Mouse (Mus musculus) left cerebral cortex, postnatal 10 days (tissue): ENCODE results near the gene Kank2. TPM values are rescaled to one million over a fixed set of nuclear protein-coding genes. Genes with fewer than 3 reads are reported as not detected.
A peak's percentile ranks its signal among the peaks of the same experiment; 100 is the strongest.

ENCODE experiments used
- DNase-seq, 2 experiments: peaks; one replicate each; pipeline ENCODE4 v3.0.0; 2021 to 2022; ENCODE audit warnings: low spot score in 2 of 2, mixed read lengths in 1 of 2; ENCODE audit errors: extremely low spot score in 1 of 2
- intact Hi-C: fragments of 180-260 bp; cut with DNase I; formaldehyde crosslinking; loops from one replicate; pipeline ENCODE4 v1.15.1; 2025
- microRNA-seq: library from miRNA; unstranded; fragments of <30 nt; microRNA quantifications from one replicate; pipeline ENCODE4 v1.2.0, GENCODE M21; 2022
- total RNA-seq, 2 experiments: library from RNA; stranded (reverse); gene quantifications; 2 replicates each; pipeline ENCODE4 v1.2.3; 2021

Gene Kank2
- total RNA-seq, 2 experiments from 2014 or later: 6.7 to 7.7 TPM

DNA sequence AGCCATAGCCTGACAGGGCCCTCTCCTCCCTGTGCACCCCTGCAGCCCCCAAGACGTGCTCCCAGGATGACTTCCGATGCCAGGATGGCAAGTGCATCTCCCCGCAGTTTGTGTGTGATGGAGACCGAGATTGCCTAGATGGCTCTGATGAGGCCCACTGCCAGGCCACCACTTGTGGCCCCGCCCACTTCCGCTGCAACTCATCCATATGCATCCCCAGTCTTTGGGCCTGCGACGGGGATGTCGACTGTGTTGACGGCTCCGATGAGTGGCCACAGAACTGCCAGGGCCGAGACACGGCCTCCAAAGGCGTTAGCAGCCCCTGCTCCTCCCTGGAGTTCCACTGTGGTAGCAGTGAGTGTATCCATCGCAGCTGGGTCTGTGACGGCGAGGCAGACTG is 65.1 kb downstream of the Kank2 start:
- intact Hi-C loops: no loop called here
- DNase-seq: peak in 1 of 2 experiments; percentile 24

DNA sequence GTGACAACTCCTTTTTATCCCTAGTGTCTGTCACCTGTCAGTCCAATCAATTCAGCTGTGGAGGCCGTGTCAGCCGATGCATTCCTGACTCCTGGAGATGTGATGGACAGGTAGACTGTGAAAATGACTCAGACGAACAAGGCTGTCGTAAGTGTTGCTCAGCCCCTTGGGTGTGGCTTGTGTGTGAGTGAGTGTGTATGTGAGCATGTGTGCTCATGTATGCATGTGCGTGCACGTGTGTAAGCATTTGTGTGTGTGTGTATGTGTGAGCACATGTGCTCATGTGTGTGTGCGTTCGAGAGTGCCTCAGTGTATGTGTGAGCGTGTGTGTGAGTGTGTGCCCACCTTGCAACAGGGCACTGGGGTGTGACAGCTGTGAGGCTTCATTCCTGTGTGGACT is 66.3 kb downstream of the Kank2 start:
- peak in 1 of 2 experiments; percentile 4 for DNase-seq
- intact Hi-C loops: no loop called here

DNA sequence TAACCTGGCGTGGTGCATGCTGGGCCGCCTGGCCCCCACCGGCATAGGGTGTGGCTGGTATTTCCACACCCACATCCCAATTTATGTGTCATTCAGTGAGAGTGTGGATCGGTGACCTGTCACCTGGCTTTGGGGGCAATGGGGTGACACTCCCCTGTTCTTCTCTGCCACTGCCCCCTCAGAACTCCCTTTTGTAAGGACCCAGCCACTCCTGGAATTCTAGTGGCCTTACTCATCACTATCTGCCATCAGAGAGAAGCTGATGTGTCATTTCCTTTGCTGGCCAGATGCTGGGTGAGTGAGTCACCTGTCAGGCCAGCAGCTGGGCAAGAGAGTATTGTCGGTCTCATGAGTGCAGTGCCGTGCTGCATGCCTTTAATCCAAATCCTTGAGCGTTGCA is 69.3 kb downstream of the Kank2 start:
- no peak for DNase-seq
- intact Hi-C loops: no loop called here

DNA sequence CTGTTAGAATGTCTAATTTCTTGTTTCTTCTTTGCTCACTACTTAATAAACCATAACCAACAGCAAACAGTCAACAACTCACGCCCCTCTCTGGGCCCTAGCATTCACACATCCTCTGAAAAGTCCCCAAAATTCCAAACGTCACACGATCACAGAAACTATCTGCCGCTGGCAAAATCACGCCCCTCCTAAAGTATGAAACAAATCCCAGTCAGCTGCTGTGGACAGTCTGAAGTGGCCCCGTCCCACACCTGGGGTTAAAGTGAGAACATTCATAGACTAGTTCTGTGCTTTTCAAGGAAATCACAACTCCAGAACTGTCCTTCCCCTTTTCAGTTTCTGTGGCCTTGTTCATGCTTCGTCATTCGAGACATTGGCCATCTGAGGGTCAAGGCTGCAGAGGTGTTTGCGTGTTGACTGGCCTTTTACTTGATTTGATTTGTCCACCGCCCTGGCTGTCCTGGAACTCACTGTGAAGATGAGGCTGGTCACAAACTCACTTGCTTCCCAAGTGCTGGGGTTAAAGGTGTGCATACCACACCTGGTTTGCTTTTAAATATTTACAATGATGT is 70.2 kb downstream of the Kank2 start:
- intact Hi-C loops: no loop called here
- no peak for DNase-seq

DNA sequence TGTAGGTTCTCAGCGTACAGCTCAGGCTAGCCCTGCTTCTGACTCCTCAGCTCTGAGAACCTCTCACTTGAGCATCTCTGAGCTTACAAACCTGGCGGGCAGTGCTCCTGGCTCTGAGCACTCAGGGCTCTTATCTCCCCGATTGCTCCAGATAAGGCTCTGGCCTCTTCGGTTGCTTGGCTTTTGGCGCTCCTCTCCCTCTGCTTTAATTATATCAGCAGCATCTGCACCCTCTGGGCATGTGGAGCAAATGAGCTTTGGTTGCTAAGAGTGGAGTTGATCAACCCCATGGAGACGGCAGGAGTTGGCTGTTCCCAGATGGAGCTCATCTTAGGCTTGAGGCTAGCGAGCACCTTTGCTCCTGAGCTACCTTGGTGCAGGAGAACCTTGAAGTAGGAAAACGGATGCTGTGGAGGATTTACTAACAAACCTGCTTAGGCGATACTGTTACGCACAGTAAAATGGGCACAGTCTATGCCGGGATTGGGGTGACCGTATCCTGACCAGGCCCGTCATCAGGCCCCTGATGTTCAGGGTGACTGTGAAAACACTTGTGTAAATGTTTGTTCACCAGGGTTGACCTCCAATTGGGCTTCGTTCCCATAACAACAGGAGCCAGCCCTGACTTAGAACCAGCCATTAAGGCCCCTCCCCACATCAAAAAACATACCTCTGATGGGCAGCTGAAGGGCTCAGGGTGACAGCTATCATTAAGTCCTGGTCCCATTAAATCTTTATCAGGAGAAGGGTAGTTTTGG is 72.1 kb downstream of the Kank2 start:
- intact Hi-C loops: no loop called here
- no peak for DNase-seq

DNA sequence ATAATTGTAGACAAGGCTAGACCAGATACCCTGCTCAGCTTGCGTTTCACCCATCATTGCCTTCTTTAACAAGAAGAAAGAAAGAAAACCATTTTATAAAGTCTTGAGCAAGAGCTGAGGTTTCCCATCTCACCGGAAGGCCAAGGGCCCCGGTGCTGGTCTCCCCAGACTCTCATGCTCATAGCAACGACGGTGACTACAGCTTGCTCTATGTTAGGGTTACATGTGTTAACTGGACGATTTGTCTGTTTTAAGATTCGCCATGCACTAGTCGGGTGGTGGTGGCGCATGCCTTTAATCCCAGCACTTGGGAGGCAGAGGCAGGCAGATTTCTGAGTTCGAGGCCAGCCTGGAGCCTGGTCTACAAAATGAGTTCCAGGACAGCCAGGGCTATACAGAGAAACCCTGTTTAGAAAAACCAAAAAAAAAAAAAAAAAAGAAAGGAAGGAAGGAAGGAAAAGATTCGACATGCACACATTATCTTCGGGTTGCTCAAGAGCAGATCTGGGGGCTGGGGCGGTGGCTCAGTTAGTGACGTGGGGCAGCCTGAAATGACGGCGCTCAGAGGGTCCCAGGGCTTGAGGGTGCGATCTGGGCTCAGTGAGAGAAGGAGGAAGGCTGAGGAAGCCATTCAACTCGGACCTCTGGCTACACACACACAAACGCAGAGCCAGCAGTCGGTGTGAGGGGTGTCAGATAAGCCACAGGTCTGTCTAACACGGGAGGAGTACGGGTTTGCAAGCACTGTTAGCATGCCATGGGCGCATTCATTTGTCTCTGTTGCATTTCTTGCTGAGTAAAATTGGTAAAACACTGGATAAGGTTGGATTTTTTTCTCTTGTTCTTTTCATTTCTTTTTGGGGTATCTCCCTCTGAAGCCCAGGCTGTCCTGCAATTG is 73.1 kb downstream of the Kank2 start:
- intact Hi-C loops: no loop called here
- no peak for DNase-seq

DNA sequence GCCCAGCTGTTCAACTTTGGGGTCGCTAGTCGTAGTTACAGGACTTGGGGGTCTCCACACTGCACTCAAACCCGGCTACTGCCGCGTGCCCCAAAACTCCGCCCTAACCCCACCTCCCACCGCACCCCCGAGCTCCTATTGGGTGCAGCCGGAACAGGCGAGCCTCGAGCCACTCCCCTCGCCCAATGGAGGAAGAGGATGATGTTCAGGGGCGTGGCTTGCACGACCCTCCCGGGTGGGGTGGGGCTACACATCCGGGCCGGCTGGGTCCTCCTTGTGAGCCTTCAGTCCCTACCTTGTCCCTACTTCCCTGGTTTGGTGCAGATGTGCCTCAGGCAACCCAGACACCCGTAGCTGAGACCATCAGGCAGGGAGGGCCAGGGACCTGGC is 74.4 kb downstream of the Kank2 start:
- peak; percentile 94 to 96 for DNase-seq

DNA sequence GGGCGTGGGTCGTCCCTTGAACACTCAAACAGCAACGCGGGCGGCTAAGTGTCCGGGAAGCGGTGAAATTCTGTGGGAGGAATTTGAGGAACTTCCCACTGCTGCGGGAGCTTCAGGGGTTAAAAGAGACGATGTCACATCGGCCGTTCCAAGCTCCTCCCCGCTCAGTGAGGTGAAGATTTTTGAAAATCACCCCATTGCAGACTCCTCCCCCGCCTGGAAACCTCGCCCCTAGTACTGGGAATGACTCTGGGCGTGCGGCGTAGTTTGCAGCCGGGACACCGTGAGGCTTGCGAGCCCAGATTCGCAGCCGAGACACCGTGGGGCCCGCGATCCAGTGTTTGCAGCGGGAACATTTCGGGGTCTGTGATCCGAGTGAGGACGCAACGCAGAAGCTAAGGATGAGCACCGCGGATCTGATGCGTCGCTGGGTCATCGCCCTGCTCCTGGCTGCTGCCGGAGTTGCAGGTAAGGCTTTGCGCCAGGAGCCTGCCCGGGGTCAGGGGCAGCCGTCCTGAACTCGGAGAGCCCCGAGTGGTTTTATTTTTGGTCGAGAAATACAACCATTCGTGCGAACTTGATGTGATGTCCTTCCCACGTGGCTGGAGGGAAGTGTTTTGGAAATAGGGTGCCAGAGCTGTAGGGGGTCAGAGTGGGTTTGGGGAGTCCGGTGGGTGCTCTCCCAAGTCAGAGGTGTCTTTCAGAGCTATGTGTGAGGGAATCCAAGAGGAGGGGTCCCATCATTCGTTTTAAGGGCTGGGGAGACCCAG is 75.0 kb downstream of the Kank2 start, which contains the start of gene Ldlr:
Gene Ldlr (plus strand): TSS at position 107 of the 770 bp plus-strand sequence.
- intact Hi-C loops: no loop called here
- DNase-seq: peak; percentile 79 to 92

More for the DNA sequence above, 74.4 kb downstream of the Kank2 start:
- intact Hi-C loops: no loop called here

DNA sequence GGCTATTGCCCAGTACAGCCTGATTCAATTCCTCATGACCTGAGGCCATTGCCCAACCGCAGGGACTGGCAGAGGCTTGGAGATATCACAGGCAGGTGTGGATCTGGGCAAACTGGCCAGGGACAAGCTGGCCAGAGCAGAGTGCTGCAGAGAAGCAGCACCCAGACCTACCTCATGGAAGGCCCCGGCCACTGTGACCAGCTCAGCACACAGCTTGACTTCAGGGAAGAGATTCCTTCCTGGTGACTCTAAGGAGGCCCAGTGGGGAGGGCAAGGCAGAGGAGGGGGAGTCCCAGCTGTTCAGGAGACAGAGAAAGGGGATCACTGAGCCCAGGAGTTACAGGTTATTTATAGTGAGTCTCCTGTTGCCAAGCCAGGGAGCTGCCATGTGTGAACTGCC is 77.5 kb downstream of the Kank2 start:
- DNase-seq: no peak
- intact Hi-C loops: no loop called here

DNA sequence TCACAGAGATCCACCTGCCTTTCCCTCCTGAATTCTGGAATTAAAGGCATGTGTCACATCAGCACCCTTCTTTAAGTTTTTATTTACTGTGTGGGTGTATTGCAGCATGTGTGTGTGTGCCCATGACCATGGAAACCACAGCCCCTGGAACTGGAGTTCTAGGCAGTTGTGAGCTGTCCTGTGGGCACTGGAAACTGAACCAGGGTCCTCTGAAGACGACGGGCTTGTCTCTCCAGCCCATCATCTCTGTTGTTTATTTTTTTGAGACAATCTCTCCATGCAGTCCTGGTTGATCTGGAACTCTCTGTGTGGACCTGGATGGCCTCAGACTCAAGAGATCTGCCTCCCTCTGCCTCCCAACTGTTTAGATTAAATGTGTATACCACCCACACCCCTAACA is 81.5 kb downstream of the Kank2 start:
- no peak for DNase-seq
- intact Hi-C loops: no loop called here

Small RNA genes lying within 50 kb of the gene (microRNA-seq; reads per million reads assigned to microRNA genes)
- gene Mir7083: 17.8 reads per million, percentile 38 among the genes with 10 or more reads in this experiment

Other genes with a start within 250 kb of the Kank2 start
- 10 to 100 TPM; 47.6 to 50.7 TPM for gene Timm29, start 206.0 kb downstream of the Kank2 start, total RNA-seq
- 10 to 100 TPM; 12.7 to 13.9 TPM for gene Yipf2, start 205.9 kb downstream of the Kank2 start, total RNA-seq
- gene Smarca4, start 182.6 kb downstream of the Kank2 start, total RNA-seq: 100 to 1,000 TPM; 129 to 137 TPM
- gene Ldlr, start 75.3 kb downstream of the Kank2 start, total RNA-seq: 10 to 100 TPM; 17.2 to 19.2 TPM
- 1 to 10 TPM; 2.9 to 3.5 TPM for gene Spc24, start 38.4 kb downstream of the Kank2 start, total RNA-seq
- not detected for gene Angptl8, start 36.8 kb upstream of the Kank2 start, total RNA-seq
- gene Dock6, start 53.9 kb upstream of the Kank2 start, total RNA-seq: 10 to 100 TPM; 23.5 to 25.2 TPM
- gene Rab3d, start 119.4 kb upstream of the Kank2 start, total RNA-seq: 10 to 100 TPM; 22.0 to 25.0 TPM
- gene Ccdc159, start 128.7 kb upstream of the Kank2 start, total RNA-seq: 10 to 100 TPM; 15.3 to 15.8 TPM
- gene Tmem205, start 128.8 kb upstream of the Kank2 start, total RNA-seq: 10 to 100 TPM; 31.2 to 35.1 TPM
- 100 to 1,000 TPM; 259 to 269 TPM for gene Plppr2, start 138.3 kb upstream of the Kank2 start, total RNA-seq
- 10 to 100 TPM; 12.6 to 14.9 TPM for gene Swsap1, start 157.0 kb upstream of the Kank2 start, total RNA-seq
- gene Epor, start 164.8 kb upstream of the Kank2 start, total RNA-seq: 1 to 10 TPM; 1.4 to 1.9 TPM
- 1 to 10 TPM; 1.3 to 1.8 TPM for gene Rgl3, start 190.7 kb upstream of the Kank2 start, total RNA-seq
- 1 to 10 TPM; 5.2 to 6.7 TPM for gene Ccdc151, start 203.9 kb upstream of the Kank2 start, total RNA-seq
- gene Prkcsh, start 204.1 kb upstream of the Kank2 start, total RNA-seq: 10 to 100 TPM; 92.2 to 94.9 TPM